Mouse (Mus musculus) liver, embryonic 14 days (tissue): Measurements from ENCODE around the gene Hunk. TPM values are rescaled to one million over a fixed set of nuclear protein-coding genes. Genes with fewer than 3 reads are reported as not detected.

Experiments used
- polyA plus RNA-seq: library from polyadenylated mRNA; depleted of rRNA; stranded (reverse); fragments of >200 nt; gene quantifications from 2 replicates; pipeline ENCODE4 v1.2.3, GENCODE M21; 2012; rRNA removed

Gene Hunk
- polyA plus RNA-seq: 0.93 and 0.96 TPM in 2 replicates

GRCm38 (mm10) chr16:90385688-90386513 is at the start of gene Hunk:
Hunk (plus strand) TSS chr16:90386013.

Other genes with a start within 250 kb of the Hunk start
- 1.3 and 1.8 TPM in 2 replicates for gene Tiam1, start 242.2 kb upstream of the Hunk start, polyA plus RNA-seq
- 794 and 838 TPM in 2 replicates for gene Sod1, start 165.3 kb upstream of the Hunk start, polyA plus RNA-seq
- 18.4 and 22.2 TPM in 2 replicates for gene Scaf4, start 101.5 kb upstream of the Hunk start, polyA plus RNA-seq